Mouse (Mus musculus) limb, embryonic 12.5 days (tissue): ENCODE measurements around the gene Dcaf12l2. TPM values are rescaled to one million over a fixed set of nuclear protein-coding genes. Genes with fewer than 3 reads are reported as not detected.

ENCODE experiments used
- ATAC-seq: fragments of 200-750 bp; cut with Nextera tagmentation; 2 replicates; pipeline ENCODE4 v1.8.0; 2017; ENCODE audit warnings: low read depth, moderate TSS enrichment; ENCODE audit not compliant: insufficient number of reproducible peaks, insufficient read depth, low FRiP score, low TSS enrichment
- H3K27ac ChIP-seq: fragments of 300-500 bp; sonication (generic); 2 replicates; pipeline ENCODE4 v1.5.1; 2016; ENCODE audit warnings: mild to moderate bottlenecking, moderate library complexity
- H3K27me3 ChIP-seq: fragments of 300-500 bp; sonication (generic); 2 replicates; pipeline ENCODE4 v1.6.1; 2016; ENCODE audit warnings: mild to moderate bottlenecking, moderate library complexity
- H3K36me3 ChIP-seq: fragments of 300-500 bp; sonication (generic); 2 replicates; pipeline ENCODE4 v1.6.1; 2016; ENCODE audit warnings: mild to moderate bottlenecking, moderate library complexity
- H3K4me1 ChIP-seq: fragments of 300-500 bp; sonication (generic); replicated peaks from 2 replicates; pipeline ENCODE4 v1.6.1; 2016
- H3K4me2 ChIP-seq: fragments of 300-500 bp; sonication (generic); 2 replicates; pipeline ENCODE4 v1.6.1; 2016; ENCODE audit warnings: mild to moderate bottlenecking, moderate library complexity
- H3K4me3 ChIP-seq: fragments of 300-500 bp; sonication (generic); replicated peaks from 2 replicates; pipeline ENCODE4 v1.5.1; 2016; ENCODE audit warnings: mild to moderate bottlenecking
- H3K9ac ChIP-seq: fragments of 300-500 bp; sonication (generic); replicated peaks from 2 replicates; pipeline ENCODE4 v1.6.1; 2016; ENCODE audit warnings: mild to moderate bottlenecking, moderate library complexity
- H3K9me3 ChIP-seq: fragments of 300-500 bp; sonication (generic); 2 replicates; pipeline ENCODE4 v1.6.1; 2016; ENCODE audit warnings: mild to moderate bottlenecking, moderate library complexity
- WGBS: fragments of 180-500 bp; shearing (Covaris S2); methylation state at CpG from one replicate; pipeline ENCODE4 v1.1.7; 2016; 5-methylcytosine and 5-hydroxymethylcytosine counted together
- polyA plus RNA-seq: library from polyadenylated mRNA; unstranded; fragments of >200 nt; fragmentation: Nextera tagmentation; extraction: Ambion mirVana; gene quantifications from 2 replicates; pipeline ENCODE4 v1.2.1, GENCODE M21; 2016

Gene Dcaf12l2
- polyA plus RNA-seq: 3.8 and 3.9 TPM in 2 replicates

DNA sequence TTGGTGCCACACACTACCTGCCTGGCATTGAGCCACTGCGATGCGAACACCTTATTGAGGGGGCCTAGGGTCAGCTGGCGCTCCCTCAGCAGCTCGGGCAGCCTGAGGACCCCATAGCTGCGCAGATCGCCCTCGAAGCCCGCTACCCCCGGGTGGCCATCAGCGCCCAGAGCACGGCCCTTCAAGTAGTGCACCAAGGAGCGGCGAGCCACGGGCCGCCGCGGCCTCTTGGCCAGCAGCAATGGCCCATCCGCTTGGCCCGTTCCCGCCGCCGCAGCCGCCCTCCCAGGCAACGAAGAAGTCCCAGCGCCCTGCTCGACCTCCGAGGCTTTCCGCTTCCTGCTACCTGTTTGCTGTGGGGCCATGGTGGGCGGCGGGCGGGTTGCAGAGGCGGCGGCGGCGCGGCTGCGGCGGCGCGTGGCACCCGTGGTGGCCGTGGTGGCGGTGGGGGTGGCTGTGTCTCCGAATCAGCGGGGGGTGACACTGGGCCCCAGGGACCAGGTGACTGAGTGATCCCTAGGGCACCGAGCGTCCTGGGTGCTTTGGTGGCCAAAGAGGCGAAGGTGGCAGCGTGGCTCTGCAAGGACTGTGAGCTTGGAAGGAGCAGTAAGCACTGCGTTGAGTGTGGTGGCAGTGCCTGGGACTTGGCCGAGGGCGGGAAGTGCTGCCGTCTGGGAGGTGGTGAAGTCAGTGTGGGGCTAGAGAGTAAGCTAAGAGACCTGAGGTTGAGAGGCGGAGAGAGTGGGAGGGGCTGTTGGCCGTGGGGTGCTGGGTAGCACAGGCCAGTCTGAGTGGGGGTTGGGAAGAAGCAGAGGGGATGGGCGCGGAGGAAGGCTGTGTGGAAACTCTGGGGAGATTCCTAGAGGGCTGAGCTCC lies at the start of gene Dcaf12l2:
TSS of gene Dcaf12l2 (minus strand) at position 697 of the 876 bp plus-strand sequence.
- Histone ChIP-seq H3K36me3 (no peaks in the 10 kb centered on the region), H3K27ac (no peak within 1 kb of the TSS), H3K4me3 (peak within 1 kb of the TSS; percentile 48), H3K4me2 (peak within 1 kb of the TSS; percentile 62), H3K27me3 (no peaks in the 10 kb centered on the region), H3K9me3 (no peaks in the 10 kb centered on the region), H3K4me1 (no peaks in the 10 kb centered on the region), H3K9ac (peak within 1 kb of the TSS; percentile 63)
- 21% methylated on average over 52 of the region's 57 CpGs for WGBS
- peak; percentile 93 for ATAC-seq

DNA sequence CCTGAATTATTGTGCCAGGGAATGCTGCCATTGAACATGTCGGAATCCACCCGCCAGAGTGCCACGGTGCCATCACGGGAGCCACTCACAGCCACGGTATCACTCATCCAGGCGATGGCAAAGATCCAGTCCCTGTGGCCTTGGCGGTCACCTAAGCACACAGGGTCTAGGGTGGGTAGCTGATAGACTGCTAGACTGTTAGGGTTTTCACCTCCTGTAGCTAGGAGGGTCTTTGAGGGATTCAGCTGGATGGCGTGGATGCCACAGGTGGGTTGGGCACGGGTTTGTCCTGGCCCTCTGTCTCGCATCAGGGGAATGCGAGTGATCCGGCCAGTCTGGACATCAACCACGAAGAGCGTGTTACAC lies 879 bp downstream of the Dcaf12l2 start:
- Histone ChIP-seq H3K27ac (no peak overlapping the region), H3K27me3 (no peaks in the 10 kb centered on the region), H3K4me3 (peak overlapping the region; percentile 48), H3K4me2 (peak overlapping the region; percentile 62), H3K4me1 (no peaks in the 10 kb centered on the region), H3K9ac (peak overlapping the region; percentile 63; the same call in 1 of the 2 replicates), H3K9me3 (no peaks in the 10 kb centered on the region), H3K36me3 (no peaks in the 10 kb centered on the region)
- 0 out of 2 replicates have a peak, but pooled peaks have one; percentile 31 for ATAC-seq
- WGBS: 71% methylated on average over 14 of the region's 14 CpGs
